28 mouse cellular contexts compared by ENCODE assay signal in the genomic region with DNA sequence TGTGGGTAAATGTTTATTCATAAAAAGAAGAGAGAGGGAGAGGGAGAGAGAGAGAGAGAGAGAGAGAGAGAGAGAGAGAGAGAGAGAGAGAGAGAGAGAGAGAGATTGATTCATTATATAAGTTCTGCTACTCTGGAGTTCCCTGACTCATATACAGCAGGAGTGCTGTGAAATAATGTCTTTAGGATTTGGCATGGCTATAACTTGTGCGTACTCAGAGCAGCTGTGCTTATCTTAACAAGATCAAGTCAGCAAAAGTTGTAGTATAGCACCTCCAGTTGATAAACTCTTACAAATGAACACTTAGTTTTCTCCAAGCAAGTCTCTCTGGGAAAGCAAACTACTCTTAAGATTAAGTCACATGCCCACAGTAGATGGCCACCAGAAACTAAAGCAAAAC.
"Had no signal": no experiment of that assay in that cellular context is flagged by ENCODE, and none has a peak within 500 bp of the region (broad histone marks: within the 10 kb centered on the region; RNA-seq: fewer than 3 reads in every experiment).

No protein-coding gene starts in this region.

- ATAC-seq: hindbrain, postnatal 0 days; intestine, embryonic 16.5 days; liver, embryonic 12.5 days had no signal

- H3K9ac ChIP-seq: heart, embryonic 13.5 days; heart, embryonic 15.5 days; hindbrain, embryonic 13.5 days; hindbrain, embryonic 15.5 days; kidney, embryonic 15.5 days; limb, embryonic 13.5 days; limb, embryonic 15.5 days; liver, embryonic 12.5 days; liver, embryonic 14.5 days had no signal

- H3K4me3 ChIP-seq: gastrocnemius, adult 2 months; heart, adult 2 months; heart, embryonic 13.5 days; heart, embryonic 15.5 days; hindbrain, embryonic 13.5 days; hindbrain, embryonic 15.5 days; kidney, embryonic 15.5 days; left cerebral cortex, adult 2 months; limb, embryonic 13.5 days; limb, embryonic 15.5 days; liver, embryonic 12.5 days had no signal

- H3K36me3 ChIP-seq: heart, embryonic 13.5 days; heart, embryonic 15.5 days; hindbrain, embryonic 13.5 days; hindbrain, embryonic 15.5 days; kidney, embryonic 15.5 days; limb, embryonic 13.5 days; limb, embryonic 15.5 days; liver, embryonic 12.5 days had no signal

- DNase-seq: gastrocnemius, adult 2 months; gastrocnemius, postnatal 10 days; gastrocnemius, postnatal 25 days; heart, adult 11 months; heart, adult 2 months; heart, postnatal 14 days; heart, postnatal 36 days; kidney, adult 11 months; kidney, adult 2 months; kidney, adult 9 months; kidney, postnatal 14 days; kidney, postnatal 36 days; layer of hippocampus, adult 9-11 months; layer of hippocampus, postnatal 36 days had no signal

- H3K4me1 ChIP-seq: heart, embryonic 13.5 days; heart, embryonic 15.5 days; hindbrain, embryonic 13.5 days; hindbrain, embryonic 15.5 days; kidney, embryonic 15.5 days; limb, embryonic 13.5 days; limb, embryonic 15.5 days; liver, embryonic 12.5 days had no signal

- H3K27ac ChIP-seq: gastrocnemius, adult 2 months; heart, adult 2 months; heart, embryonic 13.5 days; heart, embryonic 15.5 days; hindbrain, embryonic 13.5 days; hindbrain, embryonic 15.5 days; hindbrain, postnatal 0 days; kidney, embryonic 15.5 days; kidney, postnatal 0 days; left cerebral cortex, adult 2 months; limb, embryonic 13.5 days; limb, embryonic 15.5 days; liver, embryonic 12.5 days; liver, embryonic 14.5 days had no signal

- H3K27me3 ChIP-seq: heart, embryonic 13.5 days; heart, embryonic 15.5 days; hindbrain, embryonic 13.5 days; hindbrain, embryonic 15.5 days; kidney, embryonic 15.5 days; limb, embryonic 13.5 days; limb, embryonic 15.5 days; liver, embryonic 12.5 days had no signal

- H3K9me3 ChIP-seq: heart, embryonic 13.5 days; heart, embryonic 15.5 days; hindbrain, embryonic 13.5 days; hindbrain, embryonic 15.5 days; kidney, embryonic 15.5 days; limb, embryonic 13.5 days; limb, embryonic 15.5 days; liver, embryonic 12.5 days had no signal

- H3K4me2 ChIP-seq: heart, embryonic 11.5 days; heart, embryonic 13.5 days; heart, embryonic 15.5 days; hindbrain, embryonic 13.5 days; hindbrain, embryonic 15.5 days; kidney, embryonic 15.5 days; limb, embryonic 13.5 days; limb, embryonic 15.5 days; liver, embryonic 12.5 days had no signal
